Mouse (Mus musculus) retina, adult 2 months (tissue): Measurements from ENCODE around the gene Atp6v0a2.
A peak's percentile ranks its signal among the peaks of the same experiment; 100 is the strongest.
"Not testable (repeated sequence)": the region's sequence is repeated elsewhere in the genome, so short reads cannot be mapped to it uniquely, and the experiment has no call there.

Experiments used
- DNase-seq: peaks from one replicate; pipeline ENCODE4 v3.0.0-alpha.2; 2012; ENCODE audit warnings: low read depth, low spot score

The Atp6v0a2 gene

DNA sequence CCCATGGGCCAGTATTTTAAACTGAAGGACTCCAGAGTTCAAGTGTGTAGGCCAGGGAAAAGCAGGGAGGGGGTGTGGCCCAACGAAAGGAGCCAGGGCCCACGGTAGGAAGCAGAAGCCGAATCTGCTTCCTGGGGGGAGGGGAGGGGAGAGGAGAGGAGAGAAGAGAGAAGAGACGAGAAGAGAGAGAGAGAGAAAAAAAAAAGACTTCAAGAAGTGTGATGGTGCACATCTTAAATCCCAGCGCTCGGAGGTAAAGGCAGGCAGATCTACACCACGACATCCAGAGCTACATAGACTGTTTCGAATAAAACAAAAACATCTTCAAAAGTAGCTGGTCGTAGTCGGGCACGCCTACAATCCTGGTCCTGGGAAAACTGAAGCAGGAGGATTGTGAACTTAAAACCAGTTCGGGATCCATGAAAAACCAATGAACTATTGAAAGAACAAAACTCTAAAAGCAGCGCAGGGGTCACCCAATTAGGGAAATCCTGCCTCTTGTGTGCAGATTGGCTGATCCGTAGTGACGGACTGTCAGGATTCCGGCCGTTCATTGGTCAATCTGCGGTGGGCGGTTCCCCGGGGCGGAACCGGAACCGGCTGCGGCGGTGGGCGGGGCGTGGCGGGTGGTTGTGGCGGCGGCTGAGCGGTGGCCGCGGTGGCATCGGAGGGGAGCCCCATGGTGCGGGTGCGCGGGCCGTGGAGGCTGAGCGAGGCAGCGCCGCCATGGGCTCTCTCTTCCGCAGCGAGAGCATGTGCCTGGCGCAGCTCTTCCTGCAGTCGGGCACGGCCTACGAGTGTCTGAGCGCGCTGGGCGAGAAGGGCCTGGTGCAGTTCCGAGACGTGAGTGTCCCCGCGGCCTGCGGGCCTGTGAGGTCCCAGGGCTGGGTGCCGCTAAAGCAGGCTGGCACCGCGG lies at the start of gene Atp6v0a2:
TSS of gene Atp6v0a2 (plus strand) at position 129 of the 916 bp plus-strand sequence.
- peak; percentile 72 for DNase-seq

DNA sequence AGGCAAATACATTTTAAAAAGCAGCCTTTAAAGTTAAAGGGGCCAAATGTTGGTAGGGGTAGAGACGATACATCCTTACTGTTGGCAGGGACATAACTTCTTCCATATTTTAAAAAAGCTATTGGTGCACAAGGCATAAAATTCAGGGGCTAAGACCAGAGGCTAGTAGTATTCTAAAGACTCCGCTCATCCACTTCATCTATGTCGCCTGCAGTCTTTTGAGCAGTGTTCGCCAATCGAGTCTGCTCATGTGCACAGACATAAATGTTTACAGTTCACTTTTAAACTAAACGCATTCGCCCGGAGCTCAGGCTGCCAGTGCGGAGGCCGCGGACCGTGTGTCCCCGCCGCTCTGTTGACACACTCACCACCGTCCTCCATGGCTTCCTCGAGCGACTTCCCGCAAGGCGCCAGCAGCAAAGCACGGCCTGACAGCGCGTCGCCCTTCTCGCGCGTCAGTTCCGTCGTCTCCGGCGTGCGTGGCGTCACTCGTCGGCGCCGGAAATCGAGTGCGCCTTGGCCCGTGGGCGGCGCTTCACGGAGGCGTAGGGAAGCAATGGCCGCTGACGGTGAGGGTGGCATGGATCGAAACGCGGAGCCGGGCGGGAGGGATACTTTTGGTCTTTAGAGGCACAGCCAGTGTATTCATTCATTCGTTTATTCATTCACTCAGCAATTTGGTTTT lies 49.6 kb upstream of the Atp6v0a2 start, which contains the start of the genes Eif2b1 and Gtf2h3:
TSS of gene Eif2b1 (minus strand) at position 499 of the 685 bp plus-strand sequence.
TSS of gene Gtf2h3 (plus strand) at position 508 of the 685 bp plus-strand sequence.
- DNase-seq = peak; percentile 88

DNA sequence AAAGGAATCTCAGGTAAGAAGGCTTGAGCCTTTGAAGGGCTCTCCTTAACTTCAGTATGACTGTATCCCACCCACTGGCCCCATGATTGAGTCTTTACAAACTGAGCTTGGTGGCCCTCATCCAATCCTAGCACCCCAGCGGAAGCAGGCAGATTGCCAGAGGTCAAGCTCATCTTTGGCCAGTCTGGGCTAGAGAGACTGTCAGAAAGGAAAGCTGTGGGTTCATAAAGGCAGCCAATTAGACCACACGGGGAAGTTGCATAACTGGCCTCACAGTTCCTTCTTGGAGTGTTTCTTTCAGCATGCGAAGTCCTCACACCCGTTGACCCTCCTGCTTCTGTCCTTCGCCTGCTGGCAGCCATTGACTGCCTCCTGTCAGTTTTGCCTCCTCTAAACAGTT lies 45.9 kb upstream of the Atp6v0a2 start:
- DNase-seq = no peak

DNA sequence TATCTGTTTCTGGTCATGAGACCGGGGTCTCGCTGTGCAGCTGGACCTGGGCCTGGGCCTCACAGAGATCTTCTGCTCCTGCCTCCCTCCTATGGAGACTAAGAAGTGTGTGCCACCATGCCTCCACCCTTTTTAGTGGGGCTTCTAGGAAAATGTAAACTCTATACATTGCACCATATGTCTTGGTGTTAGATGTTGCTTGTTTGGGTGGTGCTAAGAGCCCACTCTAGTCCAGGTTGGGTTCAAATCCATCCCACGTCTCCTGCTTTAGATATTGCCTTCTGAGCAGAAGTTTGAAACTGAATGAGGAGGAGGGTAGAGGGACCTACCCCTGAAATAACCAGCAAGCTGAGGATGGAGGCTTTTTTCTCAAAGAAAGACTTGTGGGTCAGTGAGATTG lies 35.6 kb upstream of the Atp6v0a2 start:
- DNase-seq = no peak

DNA sequence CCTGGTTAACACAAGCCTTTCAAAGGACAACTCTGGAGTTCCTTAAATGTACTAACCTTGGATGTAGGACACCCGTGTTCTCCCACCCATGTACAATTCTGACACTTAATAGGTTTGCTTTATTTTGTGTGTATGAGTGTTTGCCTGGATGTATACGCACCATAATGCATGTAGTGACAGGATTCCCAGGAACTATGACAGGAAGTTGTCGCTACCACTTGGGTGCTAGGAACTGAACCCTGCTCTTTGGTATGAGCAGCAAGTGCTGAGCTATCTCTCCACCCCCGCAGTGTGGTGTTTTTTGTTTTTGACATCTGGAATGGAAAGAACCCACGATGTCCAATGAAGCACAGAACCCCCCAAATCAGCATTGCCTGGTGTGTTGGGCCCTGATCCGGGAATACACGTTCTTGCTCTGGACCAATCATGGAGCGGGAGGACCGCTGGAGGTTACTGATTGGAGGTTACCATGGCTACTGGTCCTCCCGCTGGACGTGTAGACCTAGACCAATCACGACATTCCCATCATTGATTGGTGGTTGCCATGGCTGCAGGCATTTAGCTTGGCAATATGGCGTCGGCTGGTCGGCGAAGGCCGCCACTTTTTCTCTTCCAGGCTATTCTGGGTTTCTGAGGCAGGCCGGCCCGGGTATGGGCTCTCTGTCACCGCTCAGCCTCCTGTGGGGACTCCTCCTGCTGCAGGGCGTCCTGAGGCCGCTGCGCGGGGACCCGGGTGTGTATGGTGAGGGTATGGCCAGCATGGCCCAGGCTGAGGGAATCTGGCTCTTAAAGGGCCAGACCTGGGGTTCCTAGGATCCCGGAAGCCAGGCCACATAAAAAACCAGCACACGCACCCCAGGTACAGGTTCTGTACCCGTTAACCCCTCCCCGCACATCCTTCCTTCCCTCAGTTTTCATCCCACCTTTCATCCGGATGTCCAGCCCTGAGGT lies 29.9 kb upstream of the Atp6v0a2 start:
- DNase-seq = peak; percentile 91

DNA sequence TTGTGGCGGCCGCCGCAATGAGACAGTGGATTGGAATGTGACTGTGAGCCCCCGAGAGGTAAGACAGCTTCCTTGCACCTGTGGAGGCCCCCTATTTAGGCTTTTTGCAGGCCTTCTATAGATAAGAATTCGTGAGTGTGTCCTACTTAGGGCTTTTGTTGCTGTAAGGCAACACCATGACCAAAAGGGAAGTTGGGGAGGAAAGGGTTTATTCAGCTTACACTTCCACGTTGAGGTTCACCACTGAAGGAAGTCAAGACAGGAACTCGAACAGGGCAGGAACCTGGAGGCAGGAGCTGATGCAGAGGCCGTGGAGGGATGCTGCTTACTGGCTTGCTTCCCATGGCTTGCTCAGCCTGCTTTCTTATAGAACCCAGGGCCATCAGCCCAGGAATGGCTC lies 28.6 kb upstream of the Atp6v0a2 start:
- DNase-seq = not testable (repeated sequence)

DNA sequence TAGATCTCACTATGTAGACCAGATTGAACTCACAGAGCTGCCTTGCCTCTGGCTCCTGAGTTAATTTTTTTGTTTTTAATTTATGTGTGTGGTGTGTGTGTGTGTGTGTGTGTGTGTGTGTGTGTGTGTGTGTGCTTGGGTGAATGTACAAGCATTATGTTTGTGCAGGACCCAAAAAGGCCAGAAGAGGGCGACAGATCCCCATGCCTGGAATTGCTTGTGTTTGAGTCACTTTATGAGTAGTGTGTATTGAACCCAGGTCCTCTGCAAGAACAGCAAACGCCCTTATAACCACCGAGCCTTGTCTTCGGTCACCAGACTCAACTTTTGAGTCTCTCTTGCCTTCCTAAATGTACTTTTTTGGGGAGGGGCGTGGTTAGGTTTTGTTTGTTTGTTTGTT lies 26.0 kb upstream of the Atp6v0a2 start:
- no peak for DNase-seq

DNA sequence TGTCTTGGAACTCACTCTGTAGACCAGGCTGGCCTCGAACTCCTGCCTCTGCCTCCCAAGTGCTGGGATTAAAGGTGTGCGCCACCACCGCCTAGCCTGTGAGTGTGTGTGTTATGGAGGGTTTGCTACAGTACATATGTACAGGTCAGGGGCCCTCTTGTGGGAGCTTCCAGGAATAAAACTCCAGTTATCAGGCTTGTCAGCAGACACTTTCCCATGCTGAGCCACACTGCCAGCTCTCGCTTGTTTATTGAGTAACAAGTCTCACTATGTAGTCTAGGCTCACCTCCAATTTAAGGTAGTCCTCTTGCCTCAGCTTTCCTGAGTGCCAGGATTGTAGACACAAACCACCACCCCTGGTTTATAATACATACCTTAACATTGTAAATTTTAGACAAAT lies 24.1 kb upstream of the Atp6v0a2 start:
- no peak for DNase-seq

DNA sequence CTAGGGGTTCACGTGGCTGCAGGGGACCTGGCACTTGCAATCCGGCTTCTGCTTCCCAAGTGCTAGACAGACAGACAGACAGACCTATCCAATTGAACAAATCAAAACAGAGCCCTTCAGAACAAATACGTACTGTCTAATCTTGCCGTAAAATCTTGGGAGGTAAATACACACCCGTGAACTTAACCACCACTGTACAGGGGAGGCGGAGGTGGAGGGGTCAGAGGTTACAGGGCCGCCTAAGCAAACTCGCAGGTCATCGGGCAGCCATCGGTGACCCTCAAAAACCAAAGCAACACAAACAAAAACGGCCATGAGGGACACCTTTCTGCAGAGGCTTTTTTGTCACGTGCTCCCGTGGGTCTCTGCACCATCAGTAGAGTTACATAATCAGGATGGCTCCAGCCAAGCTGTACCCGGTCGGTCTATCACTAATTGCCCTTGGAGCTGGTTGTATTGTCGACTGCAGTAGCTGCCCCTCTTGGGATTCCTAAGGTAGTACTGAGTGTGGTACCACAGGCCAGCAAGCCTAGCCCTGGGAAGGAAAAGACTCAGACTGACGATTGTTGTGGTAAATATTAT lies 23.2 kb upstream of the Atp6v0a2 start:
- no peak for DNase-seq

DNA sequence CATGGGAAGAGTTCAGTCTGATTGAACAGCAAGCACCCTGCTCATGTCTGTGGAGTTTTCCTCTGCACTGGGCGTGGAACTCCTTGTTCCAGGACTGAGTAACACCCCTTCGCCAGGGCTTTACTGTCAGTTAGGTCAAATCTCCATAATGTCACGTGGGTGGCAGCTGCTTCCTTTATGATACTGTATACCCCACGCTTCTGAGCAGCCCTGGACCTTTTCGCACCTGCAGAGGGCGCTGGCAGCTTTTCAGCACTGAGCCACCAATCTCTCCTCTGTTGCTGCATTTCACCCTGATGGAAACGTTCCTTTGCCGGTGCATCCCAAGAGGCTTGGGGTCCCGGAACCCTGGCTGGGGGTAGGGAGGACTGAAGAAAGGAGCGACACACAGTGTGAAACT lies 17.4 kb upstream of the Atp6v0a2 start:
- DNase-seq = no peak

DNA sequence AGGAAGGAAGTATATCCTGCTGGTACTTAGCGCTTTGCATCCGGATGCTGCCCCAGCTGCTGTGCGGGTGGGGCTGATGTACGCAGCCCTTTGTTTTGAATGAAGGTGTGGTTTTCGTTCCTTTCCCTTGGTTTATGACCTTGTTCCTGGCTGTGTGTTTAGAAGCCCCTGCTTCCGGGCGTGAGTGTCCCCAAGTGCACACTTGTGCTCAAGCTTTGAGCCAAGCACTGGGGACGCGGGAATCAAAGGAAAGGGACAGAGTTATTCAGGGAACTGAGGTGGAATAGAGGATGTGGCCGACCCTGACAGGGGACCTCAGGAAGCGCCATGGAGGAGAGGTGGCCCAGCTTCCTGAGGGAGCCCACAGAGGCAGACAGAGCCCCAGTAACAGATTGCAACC lies 13.7 kb upstream of the Atp6v0a2 start:
- no peak for DNase-seq

DNA sequence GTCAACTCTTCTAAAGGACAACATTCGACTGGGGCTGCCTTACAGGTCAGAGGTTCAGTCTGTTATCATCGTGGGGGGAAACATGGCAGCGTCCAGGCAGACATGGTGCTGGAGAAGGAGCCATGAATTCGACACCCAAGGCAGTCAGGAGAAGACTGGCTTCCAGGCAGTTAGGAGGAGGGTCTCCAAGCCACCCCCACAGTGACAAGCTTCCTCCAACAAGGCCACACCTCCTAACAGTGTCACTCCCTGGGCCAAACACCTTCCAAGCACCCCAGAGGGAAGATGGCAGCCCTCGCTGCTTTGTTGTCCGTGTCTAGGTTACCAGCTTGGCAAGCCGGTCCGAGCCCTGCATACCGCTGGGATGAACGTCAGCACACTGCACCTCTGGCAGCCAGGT lies 9.7 kb upstream of the Atp6v0a2 start:
- no peak for DNase-seq

DNA sequence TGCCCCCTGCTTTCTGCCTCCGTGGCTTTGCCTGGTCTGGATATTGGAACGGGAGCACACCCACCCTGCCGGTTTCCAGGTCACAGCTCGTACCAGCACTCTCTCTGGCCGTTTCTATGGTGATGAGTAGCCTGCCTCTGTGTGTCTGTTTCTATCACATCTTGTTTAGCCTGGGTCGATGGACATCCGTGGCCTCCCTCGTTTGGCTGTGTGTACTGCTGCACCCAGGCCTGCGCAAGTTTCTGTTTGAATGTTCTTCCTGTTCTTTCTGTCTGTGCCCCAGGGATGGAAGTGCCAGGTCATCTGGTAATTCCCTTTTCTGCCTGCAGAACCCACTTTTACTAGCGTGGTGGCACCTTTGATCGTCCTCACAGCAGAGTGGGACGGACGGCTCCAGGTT lies 7.0 kb upstream of the Atp6v0a2 start:
- peak; percentile 20 for DNase-seq

DNA sequence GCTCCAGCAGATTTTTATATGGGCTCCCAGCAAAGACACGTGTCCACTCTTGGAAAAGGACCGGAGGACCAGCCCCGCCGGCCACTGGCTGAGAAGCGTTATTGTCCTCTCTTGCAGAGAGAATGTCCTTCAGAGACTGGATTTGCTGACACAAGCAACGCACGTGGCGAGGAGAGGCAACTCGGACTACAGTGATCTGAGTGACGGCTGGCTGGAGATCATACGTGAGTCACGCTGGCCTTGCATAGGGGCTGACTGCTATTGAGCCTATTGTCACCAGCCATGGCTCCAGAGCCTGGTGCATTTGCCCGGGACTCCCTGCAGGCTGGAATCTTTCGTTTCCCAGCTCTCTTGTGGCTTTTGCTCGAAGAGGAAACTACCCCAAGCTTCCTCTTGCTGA lies 5.5 kb upstream of the Atp6v0a2 start:
- no peak for DNase-seq

DNA sequence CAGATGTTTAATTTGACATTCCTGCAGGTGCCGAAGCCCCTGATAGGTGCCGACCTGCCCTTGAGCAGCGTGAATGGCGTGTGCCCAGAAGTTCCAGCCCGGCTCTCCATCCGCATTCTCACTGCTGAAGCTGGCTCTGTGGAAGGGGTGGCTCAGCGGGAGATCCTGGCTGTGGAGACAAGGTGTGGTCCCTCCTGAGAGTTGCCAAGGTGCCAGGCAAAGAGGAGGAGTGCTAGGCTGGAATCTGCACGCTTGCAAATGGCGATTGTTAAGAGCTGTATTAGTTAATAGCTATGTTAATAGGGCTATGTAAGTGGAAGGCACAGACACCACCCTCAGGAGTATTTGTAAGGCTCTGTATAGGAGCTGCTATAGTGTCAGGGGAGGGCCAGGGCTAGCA lies 4.1 kb upstream of the Atp6v0a2 start:
- no peak for DNase-seq

DNA sequence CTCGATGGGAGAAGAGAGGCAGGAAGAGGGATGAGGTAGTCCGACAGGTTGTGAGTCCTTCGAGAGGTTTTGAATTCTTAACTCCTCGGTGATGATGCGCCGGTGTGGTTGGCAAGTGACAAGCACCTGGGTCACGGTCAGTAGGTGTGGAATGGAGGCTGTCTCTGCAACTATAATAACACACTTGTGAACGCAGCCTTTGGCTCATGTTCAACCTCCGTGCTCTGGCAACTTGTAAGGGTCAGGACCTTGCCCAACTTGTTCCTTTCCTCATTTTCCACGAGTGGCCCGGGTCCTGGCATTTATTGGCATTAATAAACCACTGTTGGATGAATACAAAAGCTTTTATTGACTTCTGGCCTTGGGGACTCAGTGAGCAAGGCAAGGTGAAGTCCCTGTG lies 1.3 kb downstream of the Atp6v0a2 start:
- DNase-seq = no peak

DNA sequence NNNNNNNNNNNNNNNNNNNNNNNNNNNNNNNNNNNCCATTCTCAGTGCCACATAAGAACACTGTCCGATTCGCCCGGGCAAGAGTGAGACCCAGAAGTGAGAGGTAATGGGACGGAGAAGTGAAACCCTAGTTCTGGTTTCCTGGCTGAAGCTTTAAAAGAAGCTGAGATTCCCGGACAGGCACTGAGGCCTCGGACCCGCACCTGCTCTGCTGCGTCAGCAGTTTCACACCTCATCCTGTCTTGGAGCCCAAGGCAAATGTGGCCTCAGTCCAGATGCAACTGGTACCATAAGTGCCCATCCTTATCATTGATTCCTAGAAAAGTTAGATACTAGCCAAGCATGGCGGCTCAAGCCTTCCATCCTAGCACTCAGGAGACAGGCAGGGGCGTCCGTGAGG lies 3.3 kb downstream of the Atp6v0a2 start:
- DNase-seq = no peak

DNA sequence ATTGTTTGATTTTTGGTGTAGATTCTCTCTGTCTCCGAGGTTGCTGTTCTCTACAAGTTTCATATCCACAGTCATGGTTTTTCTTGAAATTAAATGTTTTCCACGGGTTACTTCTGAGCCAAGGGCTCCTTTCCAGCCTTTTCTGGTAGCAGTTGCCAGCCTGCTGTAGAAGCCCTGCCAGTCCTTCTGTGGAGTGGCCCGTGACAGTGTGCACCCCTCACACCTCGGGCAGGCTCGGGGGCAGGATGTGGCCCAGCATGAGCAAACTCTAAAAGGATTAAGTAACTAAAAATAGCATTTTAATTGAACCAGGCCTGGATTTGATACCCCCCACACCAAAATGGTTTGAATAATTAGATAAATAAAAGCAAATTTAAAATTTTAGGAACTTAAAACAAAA lies 4.1 kb downstream of the Atp6v0a2 start:
- DNase-seq = no peak

DNA sequence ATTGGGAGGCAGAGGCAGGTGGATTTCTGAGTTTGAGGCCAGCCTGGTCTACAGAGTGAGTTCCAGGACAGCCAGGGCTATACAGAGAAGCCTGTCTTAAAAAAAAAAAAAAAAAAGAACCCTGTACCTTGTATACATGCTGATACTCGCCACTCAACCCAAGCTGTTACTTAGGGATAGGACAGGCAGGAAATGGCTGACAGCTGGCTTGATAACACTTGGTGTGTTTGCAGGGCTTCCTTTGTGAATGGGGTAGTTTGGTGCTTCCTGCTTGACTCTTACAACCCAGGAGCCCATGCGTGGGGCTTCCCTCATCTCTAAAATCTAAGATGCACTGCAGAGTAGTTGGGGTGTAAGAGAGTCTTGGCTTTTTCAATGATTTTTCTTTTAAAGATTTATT lies 5.0 kb downstream of the Atp6v0a2 start:
- DNase-seq = no peak

DNA sequence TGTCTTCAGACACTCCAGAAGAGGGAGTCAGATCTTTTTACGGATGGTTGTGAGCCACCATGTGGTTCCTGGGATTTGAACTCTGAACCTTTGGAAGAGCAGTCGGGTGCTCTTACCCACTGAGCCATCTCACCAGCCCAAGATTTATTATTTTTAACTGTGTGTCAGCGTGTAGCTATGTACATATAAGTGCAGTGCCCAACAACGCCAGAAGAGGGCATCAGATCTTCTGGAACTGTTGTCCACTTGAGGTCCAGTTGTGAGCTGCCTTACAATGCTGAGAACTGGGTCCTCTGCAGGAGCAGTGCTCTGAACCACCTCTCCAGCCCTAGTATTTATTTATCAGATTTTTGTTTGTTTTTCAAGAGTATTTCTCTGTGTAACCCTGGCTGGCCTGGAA lies 6.7 kb downstream of the Atp6v0a2 start:
- DNase-seq = not testable (repeated sequence)

DNA sequence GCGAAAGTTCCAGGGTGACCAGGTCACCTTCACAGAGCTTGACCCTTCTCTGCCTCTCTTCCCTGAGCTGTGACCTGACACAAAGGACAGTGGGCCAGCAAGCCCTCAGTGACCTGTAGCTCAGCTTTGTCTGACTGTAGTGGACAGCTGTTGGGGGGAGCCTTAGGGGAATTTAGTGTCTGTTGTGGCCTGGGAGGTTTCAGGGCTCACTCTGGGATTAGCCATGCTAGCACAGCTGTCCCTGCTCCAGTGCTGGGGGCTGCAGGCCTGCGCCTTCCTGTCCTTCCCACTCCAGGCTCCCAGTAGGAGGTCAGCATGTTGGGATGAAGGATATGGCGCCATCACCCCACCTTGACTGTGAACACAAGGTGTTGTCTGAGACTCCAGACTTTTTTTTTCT lies 7.8 kb downstream of the Atp6v0a2 start:
- no peak for DNase-seq
